Mouse (Mus musculus) T-cell, adult 2 months (primary cell): ENCODE measurements around the gene Rwdd2b.

Source experiments
- DNase-seq: peaks from one replicate; pipeline ENCODE4 v3.0.0; 2022; ENCODE audit warnings: low spot score

Rwdd2b gene

GRCm38 (mm10) chr16:87440184-87440686 lies at the start of gene Rwdd2b:
Gene Rwdd2b, minus strand, starts transcription at chr16:87440573.
- DNase-seq: peak; percentile 94

GRCm38 (mm10) chr16:87488605-87489004 lies 48.2 kb upstream of the Rwdd2b start:
- no peak for DNase-seq

- DNase-seq: no peak
Measured at GRCm38 (mm10) chr16:87486739-87487138, 46.4 kb upstream of the Rwdd2b start.

- no peak for DNase-seq
Measured at GRCm38 (mm10) chr16:87484367-87484766, 44.0 kb upstream of the Rwdd2b start.

- no peak for DNase-seq
Measured at GRCm38 (mm10) chr16:87470579-87470978, 30.2 kb upstream of the Rwdd2b start.

GRCm38 (mm10) chr16:87458752-87459151 lies 18.4 kb upstream of the Rwdd2b start:
- DNase-seq: peak; percentile 11

- DNase-seq: peak; percentile 67
Measured at GRCm38 (mm10) chr16:87455180-87455611, 14.8 kb upstream of the Rwdd2b start.

- DNase-seq: peak; percentile 93
Measured at GRCm38 (mm10) chr16:87454419-87455179, 14.2 kb upstream of the Rwdd2b start, which contains the start of gene Usp16. Gene Usp16, plus strand, starts transcription at chr16:87454703.

- no peak for DNase-seq
Measured at GRCm38 (mm10) chr16:87453226-87453625, 12.9 kb upstream of the Rwdd2b start.

- DNase-seq: no peak
Measured at GRCm38 (mm10) chr16:87445528-87445927, 5.2 kb upstream of the Rwdd2b start.

GRCm38 (mm10) chr16:87445110-87445509 lies 4.7 kb upstream of the Rwdd2b start:
- DNase-seq: no peak

- no peak for DNase-seq
Measured at GRCm38 (mm10) chr16:87444071-87444470, 3.7 kb upstream of the Rwdd2b start.

GRCm38 (mm10) chr16:87443245-87443644 lies 2.9 kb upstream of the Rwdd2b start:
- DNase-seq: no peak

GRCm38 (mm10) chr16:87442291-87442690 lies 1.9 kb upstream of the Rwdd2b start:
- DNase-seq: no peak

- DNase-seq: peak; percentile 37
Measured at GRCm38 (mm10) chr16:87441089-87441488, 716 bp upstream of the Rwdd2b start.

- DNase-seq: no peak
Measured at GRCm38 (mm10) chr16:87438697-87439096, 1.7 kb downstream of the Rwdd2b start.

GRCm38 (mm10) chr16:87437096-87437495 lies 3.3 kb downstream of the Rwdd2b start:
- no peak for DNase-seq

GRCm38 (mm10) chr16:87435411-87436205 lies 4.8 kb downstream of the Rwdd2b start:
- DNase-seq: no peak

GRCm38 (mm10) chr16:87434946-87435345 lies 5.4 kb downstream of the Rwdd2b start:
- DNase-seq: no peak

GRCm38 (mm10) chr16:87434266-87434665 lies 6.1 kb downstream of the Rwdd2b start:
- DNase-seq: no peak

- DNase-seq: peak; percentile 98
Measured at GRCm38 (mm10) chr16:87432033-87432814, 8.1 kb downstream of the Rwdd2b start, which contains the start of gene Ltn1. Gene Ltn1, minus strand, starts transcription at chr16:87432612.

GRCm38 (mm10) chr16:87427516-87427915 lies 12.9 kb downstream of the Rwdd2b start:
- DNase-seq: no peak
